Mouse (Mus musculus) gastrocnemius, postnatal 4 days (tissue): Measurements from ENCODE around the gene Mapk11. TPM values are rescaled to one million over a fixed set of nuclear protein-coding genes. Genes with fewer than 3 reads are reported as not detected.

Experiments
- DNase-seq, 2 experiments: peaks; one replicate each; pipeline ENCODE4 v3.0.0; 2021 to 2022; ENCODE audit warnings: low spot score in 2 of 2, mixed read lengths in 2 of 2
- total RNA-seq, 2 experiments: library from RNA; stranded (reverse); gene quantifications; 2 replicates each; pipeline ENCODE4 v1.2.3; 2021

Mapk11 gene
- total RNA-seq, 2 experiments from 2014 or later: 3.4 to 4.1 TPM

GRCm38 (mm10) chr15:89174889-89175339, 25.5 kb upstream of the Mapk11 start:
- no peak for DNase-seq

- DNase-seq: peak; percentile 43 to 50
These were observed 24.4 kb upstream of the Mapk11 start for GRCm38 (mm10) chr15:89173906-89174214.

- peak; percentile 45 to 61 for DNase-seq
These were observed 23.8 kb upstream of the Mapk11 start for GRCm38 (mm10) chr15:89173024-89173905.

- DNase-seq: no peak
These were observed 23.0 kb upstream of the Mapk11 start for GRCm38 (mm10) chr15:89172276-89172935.

GRCm38 (mm10) chr15:89171526-89172051, 22.2 kb upstream of the Mapk11 start:
- no peak for DNase-seq

- no peak for DNase-seq
These were observed 20.7 kb upstream of the Mapk11 start for GRCm38 (mm10) chr15:89170102-89170501.

- peak; percentile 45 to 74 for DNase-seq
These were observed 20.0 kb upstream of the Mapk11 start for GRCm38 (mm10) chr15:89169431-89169830.

GRCm38 (mm10) chr15:89168922-89169321, 19.5 kb upstream of the Mapk11 start:
- DNase-seq: no peak

GRCm38 (mm10) chr15:89165478-89165877, 16.1 kb upstream of the Mapk11 start:
- DNase-seq: no peak

- no peak for DNase-seq
These were observed 12.0 kb upstream of the Mapk11 start for GRCm38 (mm10) chr15:89161397-89161796.

GRCm38 (mm10) chr15:89158516-89158915, 9.1 kb upstream of the Mapk11 start:
- no peak for DNase-seq

GRCm38 (mm10) chr15:89157954-89158353, 8.5 kb upstream of the Mapk11 start:
- DNase-seq: peak in 1 of 2 experiments; percentile 73

GRCm38 (mm10) chr15:89152312-89152711, 2.9 kb upstream of the Mapk11 start:
- no peak for DNase-seq

- DNase-seq: no peak
These were observed 588 bp upstream of the Mapk11 start for GRCm38 (mm10) chr15:89150041-89150390.

GRCm38 (mm10) chr15:89148496-89149270, 745 bp downstream of the Mapk11 start:
- DNase-seq: no peak

GRCm38 (mm10) chr15:89147895-89148294, 1.5 kb downstream of the Mapk11 start:
- no peak for DNase-seq

- no peak for DNase-seq
These were observed 2.0 kb downstream of the Mapk11 start for GRCm38 (mm10) chr15:89147456-89147855.

- DNase-seq: no peak
These were observed 2.4 kb downstream of the Mapk11 start for GRCm38 (mm10) chr15:89147024-89147423.

GRCm38 (mm10) chr15:89146537-89146936, 2.9 kb downstream of the Mapk11 start:
- DNase-seq: no peak

GRCm38 (mm10) chr15:89145813-89146350, 3.5 kb downstream of the Mapk11 start:
- DNase-seq: no peak

- DNase-seq: no peak
These were observed 4.5 kb downstream of the Mapk11 start for GRCm38 (mm10) chr15:89144965-89145364.
